Mouse (Mus musculus) lung, embryonic 14.5 days (tissue): ENCODE results near the gene Pdlim1. TPM values are rescaled to one million over a fixed set of nuclear protein-coding genes. Genes with fewer than 3 reads are reported as not detected.

Experiments used
- ATAC-seq: fragments of 200-750 bp; cut with Nextera tagmentation; 2 replicates; pipeline ENCODE4 v1.8.0; 2017; ENCODE audit warnings: mild to moderate bottlenecking, moderate TSS enrichment, moderate library complexity; ENCODE audit not compliant: insufficient read depth
- DNase-seq: peaks from one replicate; pipeline ENCODE4 v3.0.0-alpha.2; 2015
- H3K27ac ChIP-seq: fragments of 300-500 bp; sonication (generic); 2 replicates; pipeline ENCODE4 v1.5.1; 2014; ENCODE audit warnings: low read depth, mild to moderate bottlenecking, moderate library complexity
- H3K27me3 ChIP-seq: fragments of 300-500 bp; sonication (generic); 2 replicates; pipeline ENCODE4 v1.6.1; 2014; ENCODE audit warnings: low read length, control low read depth; ENCODE audit not compliant: insufficient read depth
- H3K36me3 ChIP-seq: fragments of 300-500 bp; sonication (generic); 2 replicates; pipeline ENCODE4 v1.6.1; 2014; ENCODE audit warnings: control low read depth; ENCODE audit not compliant: insufficient read depth
- H3K4me1 ChIP-seq: fragments of 300-500 bp; sonication (generic); 2 replicates; pipeline ENCODE4 v1.6.1; 2014; ENCODE audit warnings: antibody characterized with exemption, control low read depth; ENCODE audit not compliant: insufficient read depth
- H3K4me2 ChIP-seq: fragments of 300-500 bp; sonication (generic); 2 replicates; pipeline ENCODE4 v1.6.1; 2014; ENCODE audit warnings: mild to moderate bottlenecking
- H3K4me3 ChIP-seq: fragments of 300-500 bp; sonication (generic); 2 replicates; pipeline ENCODE4 v1.5.1; 2014; ENCODE audit warnings: low read depth, low read length
- H3K9ac ChIP-seq: fragments of 300-500 bp; sonication (generic); 2 replicates; pipeline ENCODE4 v1.6.1; 2014
- H3K9me3 ChIP-seq: fragments of 300-500 bp; sonication (generic); 2 replicates; pipeline ENCODE4 v1.6.1; 2016; ENCODE audit warnings: low read depth, low read length, control low read depth
- CTCF ChIP-seq: IDR thresholded peaks from 2 replicates; pipeline ENCODE4 v1.5.1; 2016; ENCODE audit warnings: antibody characterized with exemption, low read depth
- WGBS: fragments of 180-500 bp; shearing (Covaris S2); extraction: QIAGEN DNeasy Blood & Tissue Kit; methylation state at CpG from one replicate; pipeline ENCODE4 v1.1.7; 2014; 5-methylcytosine and 5-hydroxymethylcytosine counted together
- polyA plus RNA-seq: library from polyadenylated mRNA; unstranded; fragments of >200 nt; fragmentation: Nextera tagmentation; extraction: Ambion mirVana; gene quantifications from 2 replicates; pipeline ENCODE4 v1.2.1, GENCODE M21; 2014

Pdlim1 gene
- polyA plus RNA-seq, 1 experiment from 2014 or later: 130 TPM

DNA sequence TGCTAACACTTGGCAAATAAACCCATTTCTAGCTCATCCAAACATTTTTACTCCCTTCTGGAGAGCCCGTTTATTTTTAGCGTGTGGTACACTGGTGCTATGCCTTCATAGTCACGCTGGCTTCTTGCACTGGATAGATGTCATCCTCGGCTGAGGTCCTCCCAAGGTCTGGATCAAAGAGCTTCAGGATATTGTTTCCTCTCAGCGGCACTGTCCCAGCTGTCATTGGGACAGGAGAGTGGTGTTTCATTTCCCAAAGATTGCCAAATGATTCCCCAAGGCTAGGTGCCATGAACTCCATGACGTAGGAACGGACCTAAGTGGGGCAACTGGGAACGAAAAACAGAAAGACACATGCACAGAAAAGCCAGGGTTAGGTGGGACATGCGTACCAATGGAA, 16.8 kb upstream of the Pdlim1 start:
- whole genome bisulfite sequencing: 86% methylated on average over 9 of the region's 9 CpGs
- no peak for TF ChIP-seq CTCF
- Histone ChIP-seq H3K27me3 (no peaks in the 10 kb centered on the region), H3K27ac (no peak overlapping the region), H3K4me3 (no peak overlapping the region), H3K36me3 (no peaks in the 10 kb centered on the region), H3K9ac (no peak overlapping the region), H3K4me2 (no peak overlapping the region), H3K9me3 (no peaks in the 10 kb centered on the region), H3K4me1 (no peaks in the 10 kb centered on the region)
- ATAC-seq: no peak
- DNase-seq: no peak

DNA sequence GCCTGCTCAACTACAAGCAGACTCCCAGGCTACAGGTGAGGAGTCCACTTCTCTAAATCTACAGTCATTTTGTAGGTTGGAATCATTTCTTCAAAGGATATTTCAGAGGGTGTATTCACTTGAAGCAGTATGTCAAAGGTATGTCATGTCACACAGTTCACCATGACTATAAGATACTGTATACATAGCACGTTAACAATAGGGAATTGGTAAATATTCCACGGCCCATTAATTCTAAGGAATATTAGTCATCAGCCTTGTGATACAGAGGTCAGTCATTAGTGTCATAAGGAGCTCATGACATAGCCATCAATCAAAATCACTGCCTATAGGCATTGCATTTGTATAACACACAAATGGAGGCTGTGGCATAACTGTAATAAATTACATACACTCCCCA, 13.1 kb upstream of the Pdlim1 start:
- H3K9me3 ChIP-seq: no peaks in the 10 kb centered on the region
- H3K9ac ChIP-seq: no peak overlapping the region

GRCm38 (mm10) chr19:40283415-40283814, 11.8 kb upstream of the Pdlim1 start:
- no peak for DNase-seq
- Histone ChIP-seq H3K9me3 (no peaks in the 10 kb centered on the region), H3K36me3 (no peaks in the 10 kb centered on the region), H3K4me3 (no peak overlapping the region), H3K4me2 (no peak overlapping the region), H3K27ac (no peak overlapping the region), H3K9ac (no peak overlapping the region), H3K4me1 (no peaks in the 10 kb centered on the region), H3K27me3 (no peaks in the 10 kb centered on the region)
- no peak for TF ChIP-seq CTCF
- WGBS: 58% methylated on average over 2 of the region's 2 CpGs
- no peak for ATAC-seq

More for the DNA sequence above, 13.1 kb upstream of the Pdlim1 start:
- ATAC-seq (no peak), DNase-seq (no peak)
- Histone ChIP-seq H3K4me1 (no peaks in the 10 kb centered on the region), H3K27me3 (no peaks in the 10 kb centered on the region), H3K4me2 (no peak overlapping the region), H3K4me3 (no peak overlapping the region), H3K36me3 (no peaks in the 10 kb centered on the region), H3K27ac (no peak overlapping the region)
- 57% methylated on average over 2 of the region's 2 CpGs for WGBS
- TF ChIP-seq CTCF: no peak

GRCm38 (mm10) chr19:40278372-40279023, 6.9 kb upstream of the Pdlim1 start:
- H3K4me1 ChIP-seq: no peaks in the 10 kb centered on the region
- H3K4me3 ChIP-seq: no peak overlapping the region
- DNase-seq (no peak), ATAC-seq (no peak)
- no peak overlapping the region for H3K4me2 ChIP-seq
- H3K36me3 ChIP-seq: no peaks in the 10 kb centered on the region
- H3K27me3 ChIP-seq: no peaks in the 10 kb centered on the region
- no peak overlapping the region for H3K9ac ChIP-seq
- WGBS: 73% methylated on average over 8 of the region's 8 CpGs
- no peaks in the 10 kb centered on the region for H3K9me3 ChIP-seq
- TF ChIP-seq CTCF: no peak
- H3K27ac ChIP-seq: no peak overlapping the region

- no peak for TF ChIP-seq CTCF
- 84% methylated on average over 8 of the region's 8 CpGs for WGBS
- Histone ChIP-seq H3K9me3 (no peaks in the 10 kb centered on the region), H3K4me2 (no peak overlapping the region), H3K27ac (no peak overlapping the region), H3K27me3 (no peaks in the 10 kb centered on the region), H3K36me3 (no peaks in the 10 kb centered on the region), H3K4me1 (no peaks in the 10 kb centered on the region), H3K4me3 (no peak overlapping the region), H3K9ac (no peak overlapping the region)
- DNase-seq (no peak), ATAC-seq (no peak)
Measured at GRCm38 (mm10) chr19:40277494-40277893, 5.9 kb upstream of the Pdlim1 start.

- Histone ChIP-seq H3K9ac (no peak overlapping the region), H3K4me2 (no peak overlapping the region), H3K4me1 (0 out of 2 replicates have a peak, but pooled peaks cover under 1% of the 10 kb centered on the region), H3K27ac (no peak overlapping the region), H3K9me3 (no peaks in the 10 kb centered on the region), H3K4me3 (no peak overlapping the region), H3K36me3 (no peaks in the 10 kb centered on the region), H3K27me3 (no peaks in the 10 kb centered on the region)
- whole genome bisulfite sequencing: 83% methylated on average over 14 of the region's 14 CpGs
- DNase-seq: no peak
- no peak for TF ChIP-seq CTCF
- ATAC-seq: no peak
Measured at GRCm38 (mm10) chr19:40275401-40276188, 4.0 kb upstream of the Pdlim1 start.

DNA sequence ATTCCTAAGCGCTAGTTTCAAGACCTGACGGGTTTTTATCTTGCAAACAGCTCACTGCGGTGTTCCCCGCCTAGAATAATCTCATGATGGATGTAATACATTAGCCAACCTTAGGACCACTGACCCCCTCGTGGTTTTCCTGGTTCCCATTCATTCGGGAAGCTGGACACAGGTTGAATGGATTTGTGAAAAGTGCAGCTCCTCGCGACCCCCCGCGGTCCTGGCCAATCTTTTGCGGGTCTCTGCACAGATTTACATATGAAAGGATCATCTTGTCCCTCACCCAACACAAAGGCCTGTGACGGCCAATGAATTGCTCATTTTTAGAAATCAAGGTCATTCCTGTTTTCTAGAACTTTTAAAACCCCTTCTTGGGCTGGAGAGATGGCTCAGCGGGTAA, 1.0 kb upstream of the Pdlim1 start:
- WGBS: 43% methylated on average over 13 of the region's 13 CpGs
- ATAC-seq (no peak), DNase-seq (no peak)

More for the DNA sequence above, 1.0 kb upstream of the Pdlim1 start:
- Histone ChIP-seq H3K4me2 (no peak overlapping the region), H3K9me3 (no peaks in the 10 kb centered on the region), H3K9ac (no peak overlapping the region), H3K27me3 (no peaks in the 10 kb centered on the region), H3K4me1 (0 out of 2 replicates have a peak, but pooled peaks cover 3% of the 10 kb centered on the region), H3K27ac (no peak overlapping the region), H3K36me3 (no peaks in the 10 kb centered on the region), H3K4me3 (no peak overlapping the region)
- TF ChIP-seq CTCF: no peak
